Mouse (Mus musculus): ENCODE data around the gene Elmod2. TPM values are rescaled to one million over a fixed set of nuclear protein-coding genes. Genes with fewer than 3 reads are reported as not detected.

The Elmod2 gene
- polyA plus RNA-seq, 1 experiment from 2014 or later = 12.7 TPM

- no peak for ATAC-seq (replicated peaks; ENCODE audit: insufficient number of reproducible peaks, low FRiP score, low TSS enrichment)
- H3K36me3 ChIP-seq (ENCODE audit: control insufficient read depth, insufficient read depth, low read length) = no peaks in the 10 kb centered on the region
- no peak overlapping the region for H3K4me3 ChIP-seq (ENCODE audit: low read depth, low read length)
- no peak overlapping the region for H3K27ac ChIP-seq (ENCODE audit: low read depth, low read length)
- no peaks in the 10 kb centered on the region for H3K4me1 ChIP-seq (ENCODE audit: control insufficient read depth, insufficient read depth, low read length)
- no peaks in the 10 kb centered on the region for H3K27me3 ChIP-seq (ENCODE audit: control insufficient read depth, insufficient read depth, low read length)
- WGBS (ENCODE audit: insufficient replicate concordance) = 74% methylated on average over 1 of the region's 1 CpGs
- H3K9ac ChIP-seq (ENCODE audit: low read depth, low read length) = no peak overlapping the region
- no peak overlapping the region for H3K4me2 ChIP-seq
- H3K9me3 ChIP-seq (replicated peaks; ENCODE audit: control insufficient read depth, low read length) = no peaks in the 10 kb centered on the region
Observed at GRCm38 (mm10) chr8:83304946-83305345, 27.3 kb downstream of the Elmod2 start.

DNA sequence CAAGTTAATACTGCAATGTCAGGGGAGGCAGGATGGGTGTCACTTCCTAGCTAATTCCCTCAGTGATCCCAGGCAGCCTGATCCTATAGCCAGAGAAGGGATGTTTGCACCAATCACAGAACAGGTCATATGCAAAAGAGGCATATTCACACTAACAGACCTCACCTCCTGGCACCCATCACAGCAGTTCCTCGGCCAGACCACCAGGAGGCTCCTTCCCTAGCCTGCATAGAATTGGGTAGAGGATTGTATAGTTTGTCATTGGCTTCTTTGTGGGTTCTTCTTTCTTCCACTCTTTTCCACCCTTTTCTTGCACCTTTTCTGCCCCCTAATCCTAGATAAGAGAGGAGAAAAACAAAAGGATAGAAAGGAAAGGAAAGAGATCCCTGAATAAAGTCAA lies 32.2 kb downstream of the Elmod2 start:
- Histone ChIP-seq H3K27me3 (ENCODE audit: control insufficient read depth, insufficient read depth, low read length) (no peaks in the 10 kb centered on the region), H3K4me1 (ENCODE audit: control insufficient read depth, insufficient read depth, low read length) (no peaks in the 10 kb centered on the region), H3K4me2 (no peak overlapping the region), H3K9ac (ENCODE audit: low read depth, low read length) (no peak overlapping the region), H3K36me3 (ENCODE audit: control insufficient read depth, insufficient read depth, low read length) (no peaks in the 10 kb centered on the region), H3K9me3 (replicated peaks; ENCODE audit: control insufficient read depth, low read length) (no peaks in the 10 kb centered on the region), H3K27ac (ENCODE audit: low read depth, low read length) (no peak overlapping the region), H3K4me3 (ENCODE audit: low read depth, low read length) (no peak overlapping the region)
- ATAC-seq (replicated peaks; ENCODE audit: insufficient number of reproducible peaks, low FRiP score, low TSS enrichment) = no peak
- 39% methylated on average over 1 of the region's 1 CpGs for WGBS (ENCODE audit: insufficient replicate concordance)

GRCm38 (mm10) chr8:83297375-83297774 lies 34.9 kb downstream of the Elmod2 start:
- Histone ChIP-seq H3K27ac (ENCODE audit: low read depth, low read length) (no peak overlapping the region), H3K27me3 (ENCODE audit: control insufficient read depth, insufficient read depth, low read length) (no peaks in the 10 kb centered on the region), H3K9ac (ENCODE audit: low read depth, low read length) (no peak overlapping the region), H3K9me3 (replicated peaks; ENCODE audit: control insufficient read depth, low read length) (no peaks in the 10 kb centered on the region), H3K4me3 (ENCODE audit: low read depth, low read length) (no peak overlapping the region), H3K4me2 (no peak overlapping the region), H3K4me1 (ENCODE audit: control insufficient read depth, insufficient read depth, low read length) (no peaks in the 10 kb centered on the region), H3K36me3 (ENCODE audit: control insufficient read depth, insufficient read depth, low read length) (no peaks in the 10 kb centered on the region)
- no peak for ATAC-seq (replicated peaks; ENCODE audit: insufficient number of reproducible peaks, low FRiP score, low TSS enrichment)
- WGBS (ENCODE audit: insufficient replicate concordance) = 71% methylated on average over 4 of the region's 4 CpGs

DNA sequence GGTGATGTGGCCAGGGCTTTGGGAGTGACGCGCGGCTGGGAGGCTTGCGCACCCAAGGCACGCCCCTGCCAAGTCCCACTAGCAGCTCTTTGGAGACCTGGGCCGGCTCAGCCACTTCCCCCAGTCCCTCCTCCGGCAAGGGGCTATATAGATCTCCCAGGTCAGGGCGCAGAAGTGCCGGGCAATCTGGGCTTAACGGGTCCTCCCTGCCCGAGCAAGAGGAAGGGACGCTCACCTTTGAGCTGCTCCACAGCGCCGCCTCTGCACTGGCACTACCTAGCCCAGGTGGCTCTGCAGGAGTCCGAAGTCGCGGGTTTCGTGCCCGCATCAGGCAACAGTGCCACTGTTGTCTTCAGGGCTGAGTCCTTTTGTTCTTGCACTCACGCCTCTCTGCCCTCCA lies 42.1 kb downstream of the Elmod2 start, which contains the start of gene Ucp1:
Ucp1 (plus strand) TSS at position 177 of the 400 bp plus-strand sequence.
- Histone ChIP-seq H3K9ac (ENCODE audit: low read depth, low read length) (no peak within 1 kb of the TSS), H3K4me3 (ENCODE audit: low read depth, low read length) (peak within 1 kb of the TSS; percentile 40), H3K4me1 (ENCODE audit: control insufficient read depth, insufficient read depth, low read length) (no peaks in the 10 kb centered on the region), H3K27me3 (ENCODE audit: control insufficient read depth, insufficient read depth, low read length) (peaks cover 23% of the 10 kb centered on the region), H3K36me3 (ENCODE audit: control insufficient read depth, insufficient read depth, low read length) (no peaks in the 10 kb centered on the region), H3K27ac (ENCODE audit: low read depth, low read length) (no peak within 1 kb of the TSS), H3K9me3 (replicated peaks; ENCODE audit: control insufficient read depth, low read length) (no peaks in the 10 kb centered on the region), H3K4me2 (peak within 1 kb of the TSS; percentile 73)
- 3% methylated on average over 20 of the region's 20 CpGs for WGBS (ENCODE audit: insufficient replicate concordance)
- no peak for ATAC-seq (replicated peaks; ENCODE audit: insufficient number of reproducible peaks, low FRiP score, low TSS enrichment)

DNA sequence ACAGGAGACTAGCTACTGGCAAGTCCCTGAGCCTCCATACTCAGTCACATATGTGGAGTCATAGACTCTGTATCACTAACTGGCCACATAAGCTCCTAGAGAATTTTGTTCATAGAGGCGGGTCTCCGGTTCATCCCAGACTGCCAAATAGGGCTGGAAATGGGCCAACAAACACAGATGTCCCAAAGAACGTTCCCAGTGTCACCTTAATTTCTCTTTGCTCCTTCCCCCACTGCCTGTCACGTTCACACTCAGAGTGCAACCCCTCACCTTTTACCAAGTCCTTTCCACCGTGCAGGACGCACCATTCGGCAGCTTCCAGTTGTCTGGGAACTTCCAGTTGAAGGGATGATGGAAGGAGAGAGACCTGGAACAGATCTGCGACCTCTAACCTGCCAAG lies 46.9 kb downstream of the Elmod2 start:
- Histone ChIP-seq H3K9ac (ENCODE audit: low read depth, low read length) (no peak overlapping the region), H3K36me3 (ENCODE audit: control insufficient read depth, insufficient read depth, low read length) (no peaks in the 10 kb centered on the region), H3K27ac (ENCODE audit: low read depth, low read length) (no peak overlapping the region), H3K4me1 (ENCODE audit: control insufficient read depth, insufficient read depth, low read length) (no peaks in the 10 kb centered on the region), H3K4me3 (ENCODE audit: low read depth, low read length) (no peak overlapping the region), H3K9me3 (replicated peaks; ENCODE audit: control insufficient read depth, low read length) (no peaks in the 10 kb centered on the region), H3K27me3 (ENCODE audit: control insufficient read depth, insufficient read depth, low read length) (peaks cover 18% of the 10 kb centered on the region), H3K4me2 (no peak overlapping the region)
- no peak for ATAC-seq (replicated peaks; ENCODE audit: insufficient number of reproducible peaks, low FRiP score, low TSS enrichment)
- WGBS (ENCODE audit: insufficient replicate concordance) = 78% methylated on average over 8 of the region's 8 CpGs

GRCm38 (mm10) chr8:83278431-83278830 lies 53.9 kb downstream of the Elmod2 start:
- H3K27me3 ChIP-seq (ENCODE audit: control insufficient read depth, insufficient read depth, low read length) = no peaks in the 10 kb centered on the region
- H3K4me1 ChIP-seq (ENCODE audit: control insufficient read depth, insufficient read depth, low read length) = no peaks in the 10 kb centered on the region
- H3K4me3 ChIP-seq (ENCODE audit: low read depth, low read length) = no peak overlapping the region
- ATAC-seq (replicated peaks; ENCODE audit: insufficient number of reproducible peaks, low FRiP score, low TSS enrichment) = no peak
- WGBS (ENCODE audit: insufficient replicate concordance) = 75% methylated on average over 6 of the region's 6 CpGs
- no peak overlapping the region for H3K9ac ChIP-seq (ENCODE audit: low read depth, low read length)
- no peak overlapping the region for H3K4me2 ChIP-seq
- no peaks in the 10 kb centered on the region for H3K9me3 ChIP-seq (replicated peaks; ENCODE audit: control insufficient read depth, low read length)
- no peaks in the 10 kb centered on the region for H3K36me3 ChIP-seq (ENCODE audit: control insufficient read depth, insufficient read depth, low read length)
- H3K27ac ChIP-seq (ENCODE audit: low read depth, low read length) = no peak overlapping the region

DNA sequence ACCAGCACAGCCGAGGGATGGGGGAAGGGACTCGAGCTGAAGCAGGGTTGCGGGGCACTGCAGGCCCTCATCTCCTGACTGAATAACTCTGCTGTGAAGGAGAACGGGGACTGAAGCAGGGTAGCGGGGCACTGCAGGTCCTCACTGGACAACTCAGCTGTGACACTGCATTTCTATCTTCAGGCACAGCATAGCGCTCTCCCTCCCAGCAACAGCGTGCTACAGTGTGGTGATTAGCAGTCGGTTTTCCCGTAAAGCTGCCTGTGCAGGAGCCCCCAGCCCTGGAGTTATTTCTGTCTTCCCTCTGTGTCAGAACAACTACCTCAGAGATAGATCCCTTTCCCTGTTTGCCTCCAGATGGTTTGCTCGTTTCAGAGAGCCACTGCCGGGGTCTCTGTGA lies 57.8 kb downstream of the Elmod2 start:
- Histone ChIP-seq H3K4me2 (peak overlapping the region; percentile 39), H3K9me3 (replicated peaks; ENCODE audit: control insufficient read depth, low read length) (no peaks in the 10 kb centered on the region), H3K27me3 (ENCODE audit: control insufficient read depth, insufficient read depth, low read length) (no peaks in the 10 kb centered on the region), H3K4me1 (ENCODE audit: control insufficient read depth, insufficient read depth, low read length) (no peaks in the 10 kb centered on the region), H3K4me3 (ENCODE audit: low read depth, low read length) (no peak overlapping the region), H3K27ac (ENCODE audit: low read depth, low read length) (peak overlapping the region; percentile 51; the same call in 1 of the 2 replicates), H3K36me3 (ENCODE audit: control insufficient read depth, insufficient read depth, low read length) (no peaks in the 10 kb centered on the region), H3K9ac (ENCODE audit: low read depth, low read length) (peak overlapping the region; percentile 58; the same call in 1 of the 2 replicates)
- peak; percentile 46; the same call in 1 of the 2 replicates for ATAC-seq (replicated peaks; ENCODE audit: insufficient number of reproducible peaks, low FRiP score, low TSS enrichment)
- 31% methylated on average over 11 of the region's 11 CpGs for WGBS (ENCODE audit: insufficient replicate concordance)

GRCm38 (mm10) chr8:83272464-83272863 lies 59.8 kb downstream of the Elmod2 start:
- 76% methylated on average over 10 of the region's 10 CpGs for WGBS (ENCODE audit: insufficient replicate concordance)

GRCm38 (mm10) chr8:83271172-83271571 lies 61.1 kb downstream of the Elmod2 start:
- H3K36me3 ChIP-seq (ENCODE audit: control insufficient read depth, insufficient read depth, low read length) = no peaks in the 10 kb centered on the region
- no peaks in the 10 kb centered on the region for H3K27me3 ChIP-seq (ENCODE audit: control insufficient read depth, insufficient read depth, low read length)
- H3K9ac ChIP-seq (ENCODE audit: low read depth, low read length) = no peak overlapping the region
- no peak overlapping the region for H3K4me2 ChIP-seq
- no peaks in the 10 kb centered on the region for H3K9me3 ChIP-seq (replicated peaks; ENCODE audit: control insufficient read depth, low read length)
- ATAC-seq (replicated peaks; ENCODE audit: insufficient number of reproducible peaks, low FRiP score, low TSS enrichment) = no peak
- 92% methylated on average over 14 of the region's 14 CpGs for WGBS (ENCODE audit: insufficient replicate concordance)
- no peak overlapping the region for H3K4me3 ChIP-seq (ENCODE audit: low read depth, low read length)
- no peaks in the 10 kb centered on the region for H3K4me1 ChIP-seq (ENCODE audit: control insufficient read depth, insufficient read depth, low read length)
- H3K27ac ChIP-seq (ENCODE audit: low read depth, low read length) = no peak overlapping the region

More at GRCm38 (mm10) chr8:83272464-83272863, 59.8 kb downstream of the Elmod2 start:
- Histone ChIP-seq H3K27ac (ENCODE audit: low read depth, low read length) (no peak overlapping the region), H3K36me3 (ENCODE audit: control insufficient read depth, insufficient read depth, low read length) (no peaks in the 10 kb centered on the region), H3K4me1 (ENCODE audit: control insufficient read depth, insufficient read depth, low read length) (no peaks in the 10 kb centered on the region), H3K9ac (ENCODE audit: low read depth, low read length) (no peak overlapping the region), H3K9me3 (replicated peaks; ENCODE audit: control insufficient read depth, low read length) (no peaks in the 10 kb centered on the region), H3K4me2 (no peak overlapping the region), H3K4me3 (ENCODE audit: low read depth, low read length) (no peak overlapping the region), H3K27me3 (ENCODE audit: control insufficient read depth, insufficient read depth, low read length) (no peaks in the 10 kb centered on the region)
- no peak for ATAC-seq (replicated peaks; ENCODE audit: insufficient number of reproducible peaks, low FRiP score, low TSS enrichment)
